Mouse (Mus musculus): ENCODE measurements around the gene Gm4707. TPM values are rescaled to one million over a fixed set of nuclear protein-coding genes. Genes with fewer than 3 reads are reported as not detected.

The Gm4707 gene
- polyA plus RNA-seq (2016; fragmentation: Nextera tagmentation; extraction: Ambion mirVana), result 2.2 and 2.4 TPM in 2 replicates

- H3K27ac ChIP-seq (ENCODE audit: poor library complexity, severe bottlenecking), result no peak within 1 kb of the TSS
- H3K4me3 ChIP-seq, result no peak within 1 kb of the TSS
- no peak within 1 kb of the TSS for H3K9ac ChIP-seq
- no peaks in the 10 kb centered on the region for H3K27me3 ChIP-seq (replicated peaks)
- H3K4me2 ChIP-seq, result no peak within 1 kb of the TSS
- no peak for ATAC-seq (ENCODE audit: insufficient number of reproducible peaks, low FRiP score)
- peaks cover 56% of the 10 kb centered on the region for H3K36me3 ChIP-seq
- H3K9me3 ChIP-seq (replicated peaks), result no peaks in the 10 kb centered on the region
- H3K4me1 ChIP-seq (replicated peaks), result no peaks in the 10 kb centered on the region
- WGBS, result 92% methylated on average over 2 of the region's 2 CpGs
These were observed at the start of gene Gm4707 for GRCm38 (mm10) chr17:71459818-71460217. Gene Gm4707, minus strand, starts transcription at chr17:71459918.

GRCm38 (mm10) chr17:71506832-71507231 lies 47.1 kb upstream of the Gm4707 start:
- Histone ChIP-seq H3K9me3 (replicated peaks) (no peaks in the 10 kb centered on the region), H3K4me2 (no peak overlapping the region), H3K4me3 (no peak overlapping the region), H3K36me3 (peaks cover 80% of the 10 kb centered on the region), H3K4me1 (replicated peaks) (no peaks in the 10 kb centered on the region), H3K27me3 (replicated peaks) (no peaks in the 10 kb centered on the region), H3K27ac (ENCODE audit: poor library complexity, severe bottlenecking) (no peak overlapping the region), H3K9ac (no peak overlapping the region)
- 88% methylated on average over 8 of the region's 8 CpGs for WGBS
- ATAC-seq (ENCODE audit: insufficient number of reproducible peaks, low FRiP score), result no peak

GRCm38 (mm10) chr17:71495784-71496183 lies 36.1 kb upstream of the Gm4707 start:
- no peak overlapping the region for H3K27ac ChIP-seq (ENCODE audit: poor library complexity, severe bottlenecking)
- no peak overlapping the region for H3K4me2 ChIP-seq
- no peaks in the 10 kb centered on the region for H3K27me3 ChIP-seq (replicated peaks)
- no peak for ATAC-seq (ENCODE audit: insufficient number of reproducible peaks, low FRiP score)
- H3K9me3 ChIP-seq (replicated peaks), result no peaks in the 10 kb centered on the region
- no peak overlapping the region for H3K4me3 ChIP-seq
- no peak overlapping the region for H3K9ac ChIP-seq
- 91% methylated on average over 4 of the region's 4 CpGs for WGBS
- 0 out of 2 replicates have a peak, but pooled peaks cover 4% of the 10 kb centered on the region for H3K4me1 ChIP-seq (replicated peaks)
- H3K36me3 ChIP-seq, result peaks cover 59% of the 10 kb centered on the region

- H3K4me3 ChIP-seq, result no peak overlapping the region
- ATAC-seq (ENCODE audit: insufficient number of reproducible peaks, low FRiP score), result no peak
- H3K4me1 ChIP-seq (replicated peaks), result 0 out of 2 replicates have a peak, but pooled peaks cover 10% of the 10 kb centered on the region
- peaks cover 20% of the 10 kb centered on the region for H3K36me3 ChIP-seq
- no peak overlapping the region for H3K9ac ChIP-seq
- H3K4me2 ChIP-seq, result no peak overlapping the region
- 83% methylated on average over 4 of the region's 4 CpGs for WGBS
- no peaks in the 10 kb centered on the region for H3K27me3 ChIP-seq (replicated peaks)
- peaks cover 3% of the 10 kb centered on the region; the same call in 1 of the 2 replicates for H3K9me3 ChIP-seq (replicated peaks)
- no peak overlapping the region for H3K27ac ChIP-seq (ENCODE audit: poor library complexity, severe bottlenecking)
These were observed 31.6 kb upstream of the Gm4707 start for GRCm38 (mm10) chr17:71491332-71491686.

- Histone ChIP-seq H3K9ac (no peak overlapping the region), H3K27ac (ENCODE audit: poor library complexity, severe bottlenecking) (no peak overlapping the region), H3K4me1 (replicated peaks) (peaks cover 15% of the 10 kb centered on the region; the same call in 1 of the 2 replicates), H3K27me3 (replicated peaks) (no peaks in the 10 kb centered on the region), H3K4me3 (no peak overlapping the region), H3K36me3 (peaks cover 15% of the 10 kb centered on the region), H3K9me3 (replicated peaks) (peaks cover 3% of the 10 kb centered on the region; the same call in 1 of the 2 replicates), H3K4me2 (no peak overlapping the region)
- ATAC-seq (ENCODE audit: insufficient number of reproducible peaks, low FRiP score), result no peak
- WGBS, result 55% methylated on average over 9 of the region's 9 CpGs
These were observed 31.1 kb upstream of the Gm4707 start for GRCm38 (mm10) chr17:71490666-71491331.

- WGBS, result 84% methylated on average over 9 of the region's 9 CpGs
- no peak overlapping the region for H3K9ac ChIP-seq
- no peak overlapping the region for H3K4me2 ChIP-seq
- no peak overlapping the region for H3K27ac ChIP-seq (ENCODE audit: poor library complexity, severe bottlenecking)
- no peak for ATAC-seq (ENCODE audit: insufficient number of reproducible peaks, low FRiP score)
- no peak overlapping the region for H3K4me3 ChIP-seq
- H3K36me3 ChIP-seq, result peaks cover 6% of the 10 kb centered on the region
- H3K4me1 ChIP-seq (replicated peaks), result peaks cover 18% of the 10 kb centered on the region; the same call in 1 of the 2 replicates
- H3K27me3 ChIP-seq (replicated peaks), result no peaks in the 10 kb centered on the region
- H3K9me3 ChIP-seq (replicated peaks), result peaks cover 3% of the 10 kb centered on the region; the same call in 1 of the 2 replicates
These were observed 30.2 kb upstream of the Gm4707 start for GRCm38 (mm10) chr17:71489703-71490461.

GRCm38 (mm10) chr17:71486231-71486851 lies 26.6 kb upstream of the Gm4707 start:
- WGBS, result 32% methylated on average over 8 of the region's 8 CpGs
- H3K4me3 ChIP-seq, result no peak overlapping the region
- ATAC-seq (ENCODE audit: insufficient number of reproducible peaks, low FRiP score), result no peak
- peak overlapping the region; percentile 31; the same call in 1 of the 2 replicates for H3K4me2 ChIP-seq
- no peaks in the 10 kb centered on the region for H3K27me3 ChIP-seq (replicated peaks)
- 0 out of 2 replicates have a peak overlapping the region, but pooled peaks have one; percentile 2 for H3K9ac ChIP-seq
- peaks cover 3% of the 10 kb centered on the region; the same call in 1 of the 2 replicates for H3K9me3 ChIP-seq (replicated peaks)
- H3K4me1 ChIP-seq (replicated peaks), result peaks cover 18% of the 10 kb centered on the region; the same call in 1 of the 2 replicates
- H3K27ac ChIP-seq (ENCODE audit: poor library complexity, severe bottlenecking), result no peak overlapping the region
- H3K36me3 ChIP-seq, result no peaks in the 10 kb centered on the region

- ATAC-seq (ENCODE audit: insufficient number of reproducible peaks, low FRiP score), result no peak
- Histone ChIP-seq H3K4me3 (no peak overlapping the region), H3K27ac (ENCODE audit: poor library complexity, severe bottlenecking) (no peak overlapping the region), H3K4me2 (peak overlapping the region; percentile 31), H3K9me3 (replicated peaks) (peaks cover 3% of the 10 kb centered on the region; the same call in 1 of the 2 replicates), H3K36me3 (no peaks in the 10 kb centered on the region), H3K9ac (0 out of 2 replicates have a peak overlapping the region, but pooled peaks have one; percentile 2), H3K4me1 (replicated peaks) (peaks cover 14% of the 10 kb centered on the region; the same call in 1 of the 2 replicates), H3K27me3 (replicated peaks) (no peaks in the 10 kb centered on the region)
- WGBS, result 68% methylated on average over 12 of the region's 12 CpGs
These were observed 26.1 kb upstream of the Gm4707 start for GRCm38 (mm10) chr17:71485791-71486230.

- Histone ChIP-seq H3K4me1 (replicated peaks) (peaks cover 11% of the 10 kb centered on the region; the same call in 1 of the 2 replicates), H3K4me2 (no peak overlapping the region), H3K9me3 (replicated peaks) (peaks cover 3% of the 10 kb centered on the region; the same call in 1 of the 2 replicates), H3K27ac (ENCODE audit: poor library complexity, severe bottlenecking) (no peak overlapping the region), H3K36me3 (no peaks in the 10 kb centered on the region), H3K9ac (no peak overlapping the region), H3K27me3 (replicated peaks) (no peaks in the 10 kb centered on the region), H3K4me3 (no peak overlapping the region)
- 88% methylated on average over 5 of the region's 5 CpGs for WGBS
- no peak for ATAC-seq (ENCODE audit: insufficient number of reproducible peaks, low FRiP score)
These were observed 25.0 kb upstream of the Gm4707 start for GRCm38 (mm10) chr17:71484711-71485110.

- no peaks in the 10 kb centered on the region for H3K36me3 ChIP-seq
- 84% methylated on average over 7 of the region's 7 CpGs for WGBS
- no peak overlapping the region for H3K4me2 ChIP-seq
- H3K4me1 ChIP-seq (replicated peaks), result peaks cover 11% of the 10 kb centered on the region; the same call in 1 of the 2 replicates
- H3K4me3 ChIP-seq, result no peak overlapping the region
- H3K9ac ChIP-seq, result no peak overlapping the region
- no peak for ATAC-seq (ENCODE audit: insufficient number of reproducible peaks, low FRiP score)
- no peaks in the 10 kb centered on the region for H3K9me3 ChIP-seq (replicated peaks)
- H3K27me3 ChIP-seq (replicated peaks), result no peaks in the 10 kb centered on the region
- no peak overlapping the region for H3K27ac ChIP-seq (ENCODE audit: poor library complexity, severe bottlenecking)
These were observed 23.8 kb upstream of the Gm4707 start for GRCm38 (mm10) chr17:71483418-71484060.
